Mouse (Mus musculus) ovary, postnatal 10 days (tissue): ENCODE results near the gene B4galnt3.

ENCODE experiments used
- DNase-seq: peaks from one replicate; pipeline ENCODE4 v3.0.0; 2022; ENCODE audit warnings: low spot score

The B4galnt3 gene

DNA sequence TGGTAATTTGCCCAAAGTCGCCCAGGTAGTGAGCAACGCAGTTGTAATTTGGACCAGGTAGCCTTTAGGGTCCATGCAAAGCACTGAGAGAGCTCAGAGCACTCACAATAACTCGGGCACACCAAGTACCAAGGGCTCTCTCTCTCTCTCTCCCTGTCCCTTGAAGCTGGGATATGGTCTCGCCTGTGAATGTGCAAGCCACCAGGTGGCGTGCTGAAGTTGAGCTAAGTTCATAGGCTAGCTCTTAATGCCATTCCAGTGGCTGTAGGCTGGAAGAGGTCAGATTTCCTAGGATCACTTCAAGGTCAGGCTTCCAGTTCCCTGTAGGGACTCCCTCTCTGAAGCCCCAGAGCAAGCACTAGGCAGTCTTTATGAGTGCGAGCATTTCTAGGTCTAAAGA, 71.7 kb downstream of the B4galnt3 start:
- DNase-seq, result peak; percentile 27

DNA sequence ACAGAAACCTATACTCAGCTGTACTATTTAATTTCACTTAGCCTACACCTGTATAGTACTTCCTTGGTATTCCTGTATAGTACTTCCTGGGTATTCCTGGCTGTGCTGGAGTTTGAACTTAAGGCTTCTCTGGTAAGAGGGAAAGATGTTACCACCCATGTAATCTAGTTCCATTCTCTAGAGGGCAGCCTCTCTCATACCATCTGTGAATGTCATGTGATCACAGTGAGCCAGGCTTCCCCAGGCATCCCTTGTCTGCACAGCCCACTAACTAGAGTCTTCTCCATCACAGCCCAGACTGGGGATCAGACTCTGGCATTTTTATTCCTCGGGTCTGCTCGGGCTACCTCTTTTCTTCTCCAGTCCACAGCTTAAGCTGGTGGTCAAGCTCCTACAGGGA, 75.1 kb downstream of the B4galnt3 start:
- DNase-seq, result no peak

DNA sequence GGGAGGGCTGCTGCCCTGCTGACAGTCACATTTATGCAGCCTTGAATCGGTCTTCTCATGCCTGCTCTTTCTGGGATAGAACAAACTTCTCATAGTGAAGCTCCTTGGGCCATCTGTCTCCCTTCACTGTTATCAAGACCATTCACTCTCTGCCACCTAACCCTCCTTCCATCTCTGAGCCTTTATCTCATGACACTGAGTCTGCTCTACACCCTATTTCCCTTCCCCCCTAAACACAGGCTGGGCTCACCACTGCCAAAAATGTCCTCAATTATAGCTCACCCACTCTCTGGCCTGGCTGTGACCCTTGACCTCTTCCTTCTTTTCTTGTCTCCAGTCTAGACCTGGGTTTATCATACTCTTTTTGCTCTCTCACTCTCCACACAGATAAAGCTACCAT, 77.7 kb downstream of the B4galnt3 start:
- DNase-seq, result no peak

GRCm38 (mm10) chr6:120211536-120211935, 82.8 kb downstream of the B4galnt3 start:
- DNase-seq, result no peak

DNA sequence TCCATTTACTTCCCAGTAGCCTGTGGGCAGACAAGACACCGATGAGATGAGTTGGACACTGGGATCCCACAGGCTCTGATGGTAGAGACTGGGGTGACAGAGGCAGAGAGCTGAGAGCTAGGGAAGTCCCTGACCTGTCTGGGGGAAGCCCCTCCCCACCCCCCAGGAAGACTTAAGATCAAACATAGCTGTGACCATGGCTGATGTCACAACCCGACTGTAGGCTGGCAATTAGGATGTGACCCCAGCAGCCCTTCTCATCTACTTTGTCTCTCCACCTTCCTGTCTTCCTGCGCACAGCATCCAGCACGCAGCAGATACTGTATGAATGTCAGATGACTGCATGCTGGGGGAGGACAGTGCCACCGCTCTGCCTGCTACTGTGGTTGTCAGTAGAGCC, 87.8 kb downstream of the B4galnt3 start:
- DNase-seq, result no peak

DNA sequence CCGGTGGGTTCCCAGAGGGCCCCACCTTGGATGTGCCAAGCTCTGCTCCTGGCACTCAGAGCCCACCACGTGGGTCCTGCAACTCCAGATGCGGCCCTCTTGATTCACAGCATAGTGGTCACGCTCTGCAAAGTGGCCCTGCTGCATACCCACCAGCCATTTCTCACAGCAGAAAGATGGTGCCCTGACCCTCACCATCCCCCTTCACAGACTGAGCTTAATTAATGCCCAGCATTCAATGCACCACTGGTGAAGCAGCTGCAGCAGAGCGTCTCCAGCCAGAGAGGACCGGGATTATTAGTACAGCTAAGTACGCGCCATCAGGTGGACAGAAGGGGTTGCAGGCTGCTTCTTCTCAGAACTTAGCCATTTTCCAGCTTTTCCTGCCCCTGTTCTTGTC, 92.0 kb downstream of the B4galnt3 start:
- no peak for DNase-seq

DNA sequence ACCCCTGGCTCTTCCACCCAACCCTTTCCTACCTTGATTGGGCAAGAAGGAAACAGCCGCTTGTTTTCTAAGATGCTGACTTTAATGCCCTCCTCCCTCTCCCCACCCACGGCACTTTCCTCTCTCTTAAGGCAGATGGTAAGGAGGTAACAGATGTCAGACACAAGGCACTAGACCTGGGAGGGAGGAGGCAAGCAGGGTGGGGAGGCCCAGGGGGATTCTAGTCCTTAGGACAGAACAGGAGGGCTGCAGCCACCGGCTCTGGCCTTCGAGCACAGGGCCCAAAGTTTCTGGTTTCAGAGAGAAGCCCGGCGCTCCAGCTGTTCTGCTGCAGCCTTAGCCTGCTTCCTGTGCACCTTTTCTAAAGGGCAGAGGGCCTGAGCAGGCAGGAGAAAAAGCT, 92.4 kb downstream of the B4galnt3 start:
- no peak for DNase-seq

- no peak for DNase-seq
These were observed 94.5 kb downstream of the B4galnt3 start for GRCm38 (mm10) chr6:120199638-120200394.

- DNase-seq, result peak; percentile 71
These were observed 96.4 kb downstream of the B4galnt3 start for GRCm38 (mm10) chr6:120197964-120198363.

DNA sequence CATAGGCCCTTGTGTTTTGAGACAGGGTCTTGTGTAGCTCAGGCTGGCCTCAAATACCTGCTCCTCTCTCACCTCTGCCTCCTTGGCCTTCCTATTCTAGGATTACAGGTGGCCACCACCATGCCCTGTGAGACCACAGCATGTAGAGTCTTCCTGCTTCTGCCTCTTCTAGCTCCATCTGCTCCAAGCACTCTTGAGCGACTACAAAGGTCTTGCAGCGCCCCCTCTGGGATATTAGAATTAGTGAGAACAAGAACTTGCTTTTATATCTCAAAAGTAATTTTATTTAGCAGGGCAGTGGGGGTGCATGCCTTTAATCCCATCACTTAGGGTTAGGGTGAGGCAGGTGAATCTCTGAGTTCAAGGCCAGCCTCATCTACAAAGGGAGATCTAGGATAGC, 97.5 kb downstream of the B4galnt3 start:
- DNase-seq, result no peak

GRCm38 (mm10) chr6:120194963-120195362, 99.4 kb downstream of the B4galnt3 start:
- no peak for DNase-seq

DNA sequence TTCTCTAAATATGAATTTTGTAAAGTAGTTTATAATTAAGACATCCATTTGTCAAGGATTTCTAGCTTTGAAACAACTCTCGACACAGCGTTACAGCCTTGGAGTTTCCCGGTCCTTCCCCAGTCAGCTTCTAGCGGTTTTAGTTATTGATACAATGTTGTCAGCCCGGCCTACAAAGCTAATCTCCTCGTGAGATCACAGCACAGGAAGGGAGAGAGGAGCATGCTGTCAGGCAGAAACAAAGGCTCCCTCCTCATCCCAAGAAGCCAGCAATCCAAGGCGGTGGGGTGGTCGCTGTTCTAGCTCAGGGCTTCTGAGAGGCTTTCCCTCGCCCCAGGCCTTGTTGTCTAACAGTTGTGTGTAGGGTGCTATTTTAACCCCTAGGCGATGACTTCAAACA, 100.1 kb downstream of the B4galnt3 start:
- DNase-seq, result no peak

DNA sequence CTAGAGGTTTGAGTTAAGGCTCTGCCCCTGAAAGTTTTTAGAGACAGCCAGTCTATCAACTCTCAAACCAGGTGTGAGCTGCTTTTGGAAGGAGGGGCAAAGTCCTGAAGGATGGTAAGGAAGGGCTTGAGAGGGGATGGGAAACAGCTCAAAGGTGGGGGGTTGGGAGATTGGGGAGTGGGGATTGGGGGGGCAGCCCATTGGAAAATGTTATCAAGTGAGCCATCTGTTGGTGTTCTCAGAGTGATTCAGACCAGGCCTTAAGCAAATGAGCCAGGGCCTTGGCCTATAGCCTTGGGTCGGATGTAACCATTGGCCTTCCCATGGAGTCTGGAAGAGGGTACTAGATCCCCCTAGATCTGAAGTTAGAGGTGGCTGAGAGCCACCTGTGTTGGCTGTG, 100.6 kb downstream of the B4galnt3 start:
- no peak for DNase-seq

- peak; percentile 44 for DNase-seq
These were observed 101.2 kb downstream of the B4galnt3 start for GRCm38 (mm10) chr6:120193174-120193573.

GRCm38 (mm10) chr6:120192211-120192870, 102.0 kb downstream of the B4galnt3 start:
- DNase-seq, result peak; percentile 45

DNA sequence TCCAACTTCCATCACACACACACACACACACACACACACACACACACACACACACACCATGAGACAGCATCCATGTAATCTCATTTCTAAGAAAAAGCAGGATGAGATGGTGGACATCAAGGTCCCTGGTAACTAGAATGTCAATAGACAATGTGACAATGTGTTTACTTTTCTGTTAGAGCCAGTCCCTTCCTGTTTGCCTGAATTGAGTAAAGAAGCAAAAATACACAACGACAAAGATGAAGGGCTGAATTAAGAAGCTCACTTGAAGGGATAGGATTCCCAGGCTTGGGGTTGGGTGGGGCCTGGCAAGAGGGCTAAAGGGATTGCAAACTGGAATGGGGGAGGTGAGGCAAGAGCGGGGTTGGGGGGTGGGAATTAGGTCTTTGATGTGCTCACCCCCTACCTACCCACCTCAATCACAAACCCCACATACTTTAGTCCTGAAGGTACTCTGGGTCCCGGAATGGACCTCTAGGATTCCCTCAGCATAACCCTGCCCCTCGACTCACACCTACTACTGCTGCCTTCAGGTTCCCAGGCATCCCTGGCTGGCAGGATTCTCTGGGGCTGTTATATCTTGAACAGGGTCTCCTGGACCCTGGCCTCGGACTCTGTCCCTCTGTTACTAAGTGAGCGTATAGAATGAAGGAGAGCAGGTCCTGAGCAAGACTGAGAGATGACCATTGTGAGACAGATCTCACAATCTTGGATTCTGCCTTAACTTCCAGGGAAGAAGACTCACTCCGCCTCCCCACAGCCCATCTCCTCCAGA, 102.8 kb downstream of the B4galnt3 start:
- DNase-seq, result no peak

DNA sequence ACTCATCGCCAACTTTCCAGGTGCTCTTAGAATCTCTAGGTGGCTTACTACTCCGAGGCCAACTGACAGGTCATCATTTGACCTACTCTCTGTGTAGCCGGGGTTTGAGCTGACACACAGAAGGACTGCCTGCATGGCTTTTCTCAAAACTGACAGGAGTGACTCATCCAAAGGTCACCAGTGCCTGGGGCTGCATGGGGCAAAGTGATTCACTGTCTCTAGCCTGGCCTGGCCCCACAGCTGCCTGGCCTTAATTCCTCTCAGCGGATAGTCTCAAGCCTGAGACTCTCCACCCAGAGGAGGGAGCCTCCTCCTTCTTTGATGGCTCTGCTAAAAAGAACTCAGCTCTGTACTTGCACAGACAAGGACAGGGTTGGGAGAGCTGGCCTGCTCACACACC, 103.4 kb downstream of the B4galnt3 start:
- DNase-seq, result no peak

DNA sequence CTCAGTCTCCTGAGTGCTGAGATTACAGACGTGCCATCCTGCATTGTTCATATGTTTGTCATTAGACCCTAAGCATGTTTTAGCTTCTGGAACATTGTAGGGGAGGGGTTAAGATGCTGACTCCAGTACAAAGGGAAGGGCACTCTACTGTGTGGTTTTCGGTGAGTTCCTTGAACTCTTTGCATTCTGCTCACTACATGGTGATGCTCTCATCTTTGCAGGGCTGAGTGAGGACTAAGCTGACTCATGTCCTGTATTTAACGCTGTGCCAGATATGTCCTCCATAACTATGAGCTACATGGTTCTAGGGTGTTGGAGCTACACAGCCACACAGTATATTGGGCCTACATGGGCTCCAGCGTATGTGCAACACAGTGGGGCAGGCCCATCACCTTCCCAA, 104.0 kb downstream of the B4galnt3 start:
- DNase-seq, result no peak

- DNase-seq, result no peak
These were observed 105.1 kb downstream of the B4galnt3 start for GRCm38 (mm10) chr6:120189287-120189686.

- DNase-seq, result no peak
These were observed 105.8 kb downstream of the B4galnt3 start for GRCm38 (mm10) chr6:120188376-120189235.

DNA sequence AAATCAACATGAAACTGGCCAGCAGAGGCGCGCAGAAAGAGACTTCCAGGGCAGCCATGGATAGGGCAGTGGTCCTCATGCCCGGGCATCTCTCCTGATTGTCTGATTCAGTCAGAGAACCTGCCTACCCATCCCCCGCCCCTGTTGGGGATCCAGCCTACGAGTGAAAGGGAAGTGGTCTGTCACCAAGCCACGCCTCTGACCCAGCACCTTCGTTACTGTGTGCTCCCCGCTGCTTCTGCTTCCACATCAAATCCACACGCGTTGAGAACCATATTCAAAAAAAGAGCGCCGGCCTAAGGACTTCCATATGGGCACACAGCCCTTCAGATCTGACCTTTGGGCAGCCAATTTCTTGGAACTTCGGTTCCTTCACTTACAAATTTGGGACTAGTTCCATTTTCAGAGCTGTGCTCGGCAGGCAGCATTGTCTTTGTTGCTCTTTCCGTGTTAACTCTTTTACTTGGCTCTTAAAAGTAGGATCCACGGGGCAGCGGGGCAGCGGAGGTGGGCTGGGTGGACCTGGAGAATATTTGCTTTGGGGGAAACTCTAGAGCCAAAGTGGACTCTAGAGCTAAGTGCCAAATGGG, 106.7 kb downstream of the B4galnt3 start:
- DNase-seq, result no peak

DNA sequence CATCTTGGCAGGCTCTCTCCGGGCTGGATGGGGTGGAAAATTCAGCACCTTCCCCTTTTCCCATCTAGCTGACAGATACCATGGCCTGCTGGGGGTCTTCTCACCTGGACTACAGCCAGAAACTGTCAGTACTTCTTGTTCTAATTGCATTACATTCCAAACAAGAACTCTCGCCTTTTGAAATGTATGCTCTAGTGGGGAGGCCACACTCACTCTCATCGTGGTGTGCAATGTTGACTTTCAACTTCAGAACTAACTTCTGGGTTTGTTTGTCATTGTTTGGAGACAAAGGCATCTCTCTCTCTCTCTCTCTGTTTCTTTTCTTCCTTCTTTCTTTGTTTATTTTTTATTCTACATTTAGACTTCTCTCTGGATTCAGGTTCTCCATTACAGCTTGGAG, 107.8 kb downstream of the B4galnt3 start:
- DNase-seq, result no peak
